Mouse (Mus musculus): ENCODE measurements at regions not wholly inside any gene's neighbourhood (a gene's known extent, or its start where the extent isn't known, plus 50 kb on each side); places are given as distances from the start of the nearest gene placed in this dataset.

GRCm38 (mm10) chr8:11063058-11063457 is 54.8 kb upstream of the Irs2 start:
- DNase-seq (ENCODE audit: low spot score): no peak
- no peaks in the 10 kb centered on the region for H3K27me3 ChIP-seq (ENCODE audit: control insufficient read depth, insufficient read depth, low read length)
- 66% methylated on average over 8 of the region's 8 CpGs for WGBS

GRCm38 (mm10) chr8:11062348-11062946 is 54.2 kb upstream of the Irs2 start:
- Histone ChIP-seq H3K36me3 (ENCODE audit: control insufficient read depth, insufficient read depth, low read length) (no peaks in the 10 kb centered on the region), H3K4me2 (ENCODE audit: low read depth, severe bottlenecking) (no peak overlapping the region), H3K4me3 (ENCODE audit: low read depth, low read length) (no peak overlapping the region), H3K27me3 (ENCODE audit: control insufficient read depth, insufficient read depth, low read length) (no peaks in the 10 kb centered on the region), H3K27ac (replicated peaks; ENCODE audit: low read depth, low read length) (no peak overlapping the region), H3K9ac (ENCODE audit: low read length) (no peak overlapping the region), H3K4me1 (ENCODE audit: control insufficient read depth, insufficient read depth, low read length) (peaks cover 4% of the 10 kb centered on the region; the same call in 1 of the 2 replicates), H3K9me3 (ENCODE audit: control insufficient read depth, low read length) (no peaks in the 10 kb centered on the region)
- WGBS: 56% methylated on average over 3 of the region's 3 CpGs
- DNase-seq (ENCODE audit: low spot score): no peak
- no peak for ATAC-seq (ENCODE audit: insufficient number of reproducible peaks, low FRiP score, low TSS enrichment, low read depth)

More at GRCm38 (mm10) chr8:11063058-11063457, 54.8 kb upstream of the Irs2 start:
- Histone ChIP-seq H3K4me1 (ENCODE audit: control insufficient read depth, insufficient read depth, low read length) (peaks cover 4% of the 10 kb centered on the region; the same call in 1 of the 2 replicates), H3K9me3 (ENCODE audit: control insufficient read depth, low read length) (no peaks in the 10 kb centered on the region), H3K4me3 (ENCODE audit: low read depth, low read length) (no peak overlapping the region), H3K9ac (ENCODE audit: low read length) (no peak overlapping the region), H3K36me3 (ENCODE audit: control insufficient read depth, insufficient read depth, low read length) (no peaks in the 10 kb centered on the region), H3K27ac (replicated peaks; ENCODE audit: low read depth, low read length) (no peak overlapping the region), H3K4me2 (ENCODE audit: low read depth, severe bottlenecking) (no peak overlapping the region)
- no peak for ATAC-seq (ENCODE audit: insufficient number of reproducible peaks, low FRiP score, low TSS enrichment, low read depth)

- Histone ChIP-seq H3K9me3 (ENCODE audit: control insufficient read depth, low read length) (no peaks in the 10 kb centered on the region), H3K4me2 (ENCODE audit: low read depth, severe bottlenecking) (no peak overlapping the region), H3K4me3 (ENCODE audit: low read depth, low read length) (no peak overlapping the region), H3K36me3 (ENCODE audit: control insufficient read depth, insufficient read depth, low read length) (no peaks in the 10 kb centered on the region), H3K9ac (ENCODE audit: low read length) (no peak overlapping the region), H3K4me1 (ENCODE audit: control insufficient read depth, insufficient read depth, low read length) (peaks cover 4% of the 10 kb centered on the region; the same call in 1 of the 2 replicates), H3K27me3 (ENCODE audit: control insufficient read depth, insufficient read depth, low read length) (no peaks in the 10 kb centered on the region), H3K27ac (replicated peaks; ENCODE audit: low read depth, low read length) (no peak overlapping the region)
- 59% methylated on average over 1 of the region's 1 CpGs for WGBS
- DNase-seq (ENCODE audit: low spot score) (no peak), ATAC-seq (ENCODE audit: insufficient number of reproducible peaks, low FRiP score, low TSS enrichment, low read depth) (no peak)
Observed at GRCm38 (mm10) chr8:11061711-11062110, 53.5 kb upstream of the Irs2 start.

- Histone ChIP-seq H3K27ac (replicated peaks; ENCODE audit: low read depth, low read length) (no peak overlapping the region), H3K9me3 (ENCODE audit: control insufficient read depth, low read length) (no peaks in the 10 kb centered on the region), H3K4me3 (ENCODE audit: low read depth, low read length) (no peak overlapping the region), H3K27me3 (ENCODE audit: control insufficient read depth, insufficient read depth, low read length) (no peaks in the 10 kb centered on the region), H3K4me2 (ENCODE audit: low read depth, severe bottlenecking) (no peak overlapping the region), H3K4me1 (ENCODE audit: control insufficient read depth, insufficient read depth, low read length) (peaks cover 7% of the 10 kb centered on the region; the same call in 1 of the 2 replicates), H3K36me3 (ENCODE audit: control insufficient read depth, insufficient read depth, low read length) (no peaks in the 10 kb centered on the region), H3K9ac (ENCODE audit: low read length) (no peak overlapping the region)
- 44% methylated on average over 3 of the region's 3 CpGs for WGBS
- DNase-seq (ENCODE audit: low spot score) (no peak), ATAC-seq (ENCODE audit: insufficient number of reproducible peaks, low FRiP score, low TSS enrichment, low read depth) (no peak)
Observed at GRCm38 (mm10) chr8:11060604-11061003, 52.3 kb upstream of the Irs2 start.

GRCm38 (mm10) chr8:11058392-11058791 is 50.1 kb upstream of the Irs2 start:
- Histone ChIP-seq H3K4me2 (ENCODE audit: low read depth, severe bottlenecking) (no peak overlapping the region), H3K27ac (replicated peaks; ENCODE audit: low read depth, low read length) (no peak overlapping the region), H3K36me3 (ENCODE audit: control insufficient read depth, insufficient read depth, low read length) (no peaks in the 10 kb centered on the region), H3K9me3 (ENCODE audit: control insufficient read depth, low read length) (no peaks in the 10 kb centered on the region), H3K4me1 (ENCODE audit: control insufficient read depth, insufficient read depth, low read length) (peaks cover 15% of the 10 kb centered on the region), H3K27me3 (ENCODE audit: control insufficient read depth, insufficient read depth, low read length) (no peaks in the 10 kb centered on the region), H3K9ac (ENCODE audit: low read length) (no peak overlapping the region), H3K4me3 (ENCODE audit: low read depth, low read length) (no peak overlapping the region)
- ATAC-seq (ENCODE audit: insufficient number of reproducible peaks, low FRiP score, low TSS enrichment, low read depth) (no peak), DNase-seq (ENCODE audit: low spot score) (no peak)
- WGBS: 90% methylated on average over 3 of the region's 3 CpGs

Measured in limb, embryonic 11.5 days (tissue).